Mouse (Mus musculus) embryo, embryonic 10.5 days (tissue): ENCODE measurements at regions not wholly inside any gene's neighbourhood (a gene's known extent, or its start where the extent isn't known, plus 50 kb on each side); places are given as distances from the start of the nearest gene placed in this dataset.

Experiments used
- DNase-seq: peaks from one replicate; pipeline ENCODE4 v3.0.0-alpha.2; 2015; ENCODE audit warnings: low spot score

GRCm38 (mm10) chr16:70929651-70930050 lies 615.9 kb downstream of the Gbe1 start:
- no peak for DNase-seq

- no peak for DNase-seq
Measured at GRCm38 (mm10) chr16:70935959-70936358, 622.2 kb downstream of the Gbe1 start.

- DNase-seq: no peak
Measured at GRCm38 (mm10) chr16:70952937-70953336, 639.2 kb downstream of the Gbe1 start.
